Comparison of ENCODE assay signal across 18 mouse cellular contexts in genomic region chr8:101937859-101938258, GRCm38 (mm10).
A peak's percentile ranks its signal among the peaks of the same experiment; 100 is the strongest.
DNase-seq lines count a peak whose midpoint lies in the region; ATAC-seq and TF ChIP-seq lines count a peak whose summit lies in the region.
"Had no signal": no experiment of that assay in that cellular context is flagged by ENCODE, and none has a peak within 500 bp of the region (broad histone marks: within the 10 kb centered on the region; RNA-seq: fewer than 3 reads in every experiment).

No protein-coding gene starts in this region.

- no peaks in the 10 kb centered on the region for H3K36me3 ChIP-seq in hindbrain, embryonic 15.5 days
- H3K36me3 ChIP-seq in hindbrain, embryonic 11.5 days (ENCODE audit: control insufficient read depth, insufficient read depth, low read length) = no peaks in the 10 kb centered on the region
- H3K36me3 ChIP-seq in midbrain, postnatal 0 days (ENCODE audit: insufficient read depth, low read length) = no peaks in the 10 kb centered on the region
- no peaks in the 10 kb centered on the region for H3K36me3 ChIP-seq in neural tube, embryonic 15.5 days
- H3K36me3 ChIP-seq: embryonic facial prominence, embryonic 12.5 days; forebrain, embryonic 15.5 days; heart, embryonic 15.5 days had no signal

- no peak overlapping the region for H3K4me2 ChIP-seq in hindbrain, embryonic 15.5 days
- no peak overlapping the region for H3K4me2 ChIP-seq in hindbrain, embryonic 11.5 days (replicated peaks; ENCODE audit: low read depth, low read length)
- no peak overlapping the region for H3K4me2 ChIP-seq in midbrain, postnatal 0 days (ENCODE audit: low read depth, low read length, poor library complexity, severe bottlenecking)
- no peak overlapping the region for H3K4me2 ChIP-seq in neural tube, embryonic 15.5 days
- H3K4me2 ChIP-seq: embryonic facial prominence, embryonic 12.5 days; forebrain, embryonic 15.5 days; heart, embryonic 11.5 days; heart, embryonic 15.5 days had no signal

- H3K9me3 ChIP-seq in hindbrain, embryonic 15.5 days = no peaks in the 10 kb centered on the region
- no peaks in the 10 kb centered on the region for H3K9me3 ChIP-seq in hindbrain, embryonic 11.5 days (ENCODE audit: control insufficient read depth, low read length)
- no peaks in the 10 kb centered on the region for H3K9me3 ChIP-seq in midbrain, postnatal 0 days (ENCODE audit: low read length)
- no peaks in the 10 kb centered on the region for H3K9me3 ChIP-seq in neural tube, embryonic 15.5 days (replicated peaks)
- H3K9me3 ChIP-seq: embryonic facial prominence, embryonic 12.5 days; forebrain, embryonic 15.5 days; heart, embryonic 15.5 days had no signal

- TF ChIP-seq CTCF in midbrain, postnatal 0 days (IDR thresholded peaks at IDR 0.05) = no peak

- peak; percentile 59 for ATAC-seq in hindbrain, embryonic 15.5 days (ENCODE audit: low FRiP score, low read depth)
- no peak for ATAC-seq in hindbrain, embryonic 11.5 days (ENCODE audit: low FRiP score)
- no peak for ATAC-seq in midbrain, postnatal 0 days (ENCODE audit: low FRiP score)
- no peak for ATAC-seq in neural tube, embryonic 15.5 days (ENCODE audit: low FRiP score)
- ATAC-seq: forebrain, embryonic 15.5 days had no signal

- H3K4me3 ChIP-seq in hindbrain, embryonic 15.5 days = no peak overlapping the region
- H3K4me3 ChIP-seq in hindbrain, embryonic 11.5 days (ENCODE audit: low read depth, low read length) = no peak overlapping the region
- no peak overlapping the region for H3K4me3 ChIP-seq in midbrain, postnatal 0 days (ENCODE audit: low read depth, low read length)
- no peak overlapping the region for H3K4me3 ChIP-seq in neural tube, embryonic 15.5 days (replicated peaks)
- H3K4me3 ChIP-seq: embryonic facial prominence, embryonic 12.5 days; forebrain, embryonic 15.5 days; heart, embryonic 15.5 days had no signal

- no peak for DNase-seq in hindbrain, embryonic 11.5 days (ENCODE audit: low spot score)
- peak; percentile 17 for DNase-seq in MN1 (ENCODE audit: low spot score)
- DNase-seq in brain, adult 2 months (ENCODE audit: low read depth, low spot score) = peak; percentile 11
- DNase-seq in midbrain, postnatal 0 days (ENCODE audit: low spot score) = peak; percentile 41
- DNase-seq: adrenal gland, adult 8-10 months; adrenal gland, postnatal 36 days; cerebellum, adult 11-12 months; cerebellum, adult 9-10 months; cerebellum, postnatal 25 days; gastrocnemius, postnatal 36 days; heart, adult 18-20 months; heart, postnatal 14 days had no signal

- H3K27ac ChIP-seq in hindbrain, embryonic 15.5 days (replicated peaks) = no peak overlapping the region
- H3K27ac ChIP-seq in hindbrain, embryonic 11.5 days (ENCODE audit: low read depth, low read length) = no peak overlapping the region
- H3K27ac ChIP-seq in midbrain, postnatal 0 days (ENCODE audit: low read depth, low read length) = no peak overlapping the region
- H3K27ac ChIP-seq in neural tube, embryonic 15.5 days (replicated peaks) = no peak overlapping the region
- H3K27ac ChIP-seq: embryonic facial prominence, embryonic 12.5 days; forebrain, embryonic 15.5 days; heart, embryonic 15.5 days had no signal

- H3K4me1 ChIP-seq in hindbrain, embryonic 15.5 days (replicated peaks) = no peaks in the 10 kb centered on the region
- no peaks in the 10 kb centered on the region for H3K4me1 ChIP-seq in hindbrain, embryonic 11.5 days (replicated peaks; ENCODE audit: control insufficient read depth, insufficient read depth, low read length)
- H3K4me1 ChIP-seq in midbrain, postnatal 0 days (ENCODE audit: insufficient read depth, low read length) = no peaks in the 10 kb centered on the region
- no peaks in the 10 kb centered on the region for H3K4me1 ChIP-seq in neural tube, embryonic 15.5 days
- H3K4me1 ChIP-seq: embryonic facial prominence, embryonic 12.5 days; forebrain, embryonic 15.5 days; heart, embryonic 15.5 days had no signal

- WGBS in hindbrain, embryonic 15.5 days = 45% methylated on average over 2 of the region's 2 CpGs
- 85% methylated on average over 2 of the region's 2 CpGs for WGBS in hindbrain, embryonic 11.5 days
- 51% methylated on average over 2 of the region's 2 CpGs for WGBS in midbrain, postnatal 0 days
- 42% methylated on average over 2 of the region's 2 CpGs for WGBS in neural tube, embryonic 15.5 days

- no peak overlapping the region for H3K9ac ChIP-seq in hindbrain, embryonic 15.5 days
- H3K9ac ChIP-seq in hindbrain, embryonic 11.5 days (ENCODE audit: low read depth, low read length) = no peak overlapping the region
- no peak overlapping the region for H3K9ac ChIP-seq in midbrain, postnatal 0 days (replicated peaks; ENCODE audit: low read length, poor library complexity, severe bottlenecking)
- H3K9ac ChIP-seq in neural tube, embryonic 15.5 days (replicated peaks) = no peak overlapping the region
- H3K9ac ChIP-seq: embryonic facial prominence, embryonic 12.5 days; forebrain, embryonic 15.5 days; heart, embryonic 15.5 days had no signal

- H3K27me3 ChIP-seq in hindbrain, embryonic 15.5 days = no peaks in the 10 kb centered on the region
- no peaks in the 10 kb centered on the region for H3K27me3 ChIP-seq in hindbrain, embryonic 11.5 days (ENCODE audit: control insufficient read depth, insufficient read depth, low read length)
- H3K27me3 ChIP-seq in midbrain, postnatal 0 days (ENCODE audit: insufficient read depth, low read length) = no peaks in the 10 kb centered on the region
- no peaks in the 10 kb centered on the region for H3K27me3 ChIP-seq in neural tube, embryonic 15.5 days (replicated peaks)
- H3K27me3 ChIP-seq: embryonic facial prominence, embryonic 12.5 days; forebrain, embryonic 15.5 days; heart, embryonic 15.5 days had no signal
